Mouse (Mus musculus) lung, embryonic 16.5 days (tissue): ENCODE measurements around the gene Zbtb25. TPM values are rescaled to one million over a fixed set of nuclear protein-coding genes. Genes with fewer than 3 reads are reported as not detected.

Experiments used
- ATAC-seq: fragments of 200-750 bp; cut with Nextera tagmentation; 2 replicates; pipeline ENCODE4 v1.8.0; 2017; ENCODE audit warnings: low read depth, mild to moderate bottlenecking, moderate library complexity
- H3K27ac ChIP-seq: fragments of 300-500 bp; sonication (generic); 2 replicates; pipeline ENCODE4 v1.5.1; 2014; ENCODE audit warnings: mild to moderate bottlenecking, control low read depth, low read length
- H3K27me3 ChIP-seq: fragments of 300-500 bp; sonication (generic); 2 replicates; pipeline ENCODE4 v1.6.1; 2014; ENCODE audit warnings: low read depth, low read length, mixed read lengths; ENCODE audit not compliant: control insufficient read depth, insufficient read depth
- H3K36me3 ChIP-seq: fragments of 300-500 bp; sonication (generic); 2 replicates; pipeline ENCODE4 v1.6.1; 2014; ENCODE audit warnings: low read length; ENCODE audit not compliant: control insufficient read depth, insufficient read depth
- H3K4me1 ChIP-seq: fragments of 300-500 bp; sonication (generic); replicated peaks from 2 replicates; pipeline ENCODE4 v1.6.1; 2014; ENCODE audit warnings: low read length, mixed read lengths; ENCODE audit not compliant: control insufficient read depth, insufficient read depth
- H3K4me2 ChIP-seq: fragments of 300-500 bp; sonication (generic); 2 replicates; pipeline ENCODE4 v1.6.1; 2014; ENCODE audit warnings: low read depth, low read length, control low read depth
- H3K4me3 ChIP-seq: fragments of 300-500 bp; sonication (generic); 2 replicates; pipeline ENCODE4 v1.5.1; 2014; ENCODE audit warnings: mild to moderate bottlenecking, low read length, control low read depth
- H3K9ac ChIP-seq: fragments of 300-500 bp; sonication (generic); 2 replicates; pipeline ENCODE4 v1.6.1; 2014; ENCODE audit warnings: low read length, control low read depth
- H3K9me3 ChIP-seq: fragments of 300-500 bp; sonication (generic); 2 replicates; pipeline ENCODE4 v1.6.1; 2016; ENCODE audit warnings: low read length; ENCODE audit not compliant: control insufficient read depth
- WGBS: fragments of 180-500 bp; shearing (Covaris S2); extraction: QIAGEN DNeasy Blood & Tissue Kit; methylation state at CpG from one replicate; pipeline ENCODE4 v1.1.7; 2014; 5-methylcytosine and 5-hydroxymethylcytosine counted together
- polyA plus RNA-seq: library from polyadenylated mRNA; unstranded; fragments of >200 nt; fragmentation: Nextera tagmentation; extraction: Ambion mirVana; gene quantifications from 2 replicates; pipeline ENCODE4 v1.2.1, GENCODE M21; 2015

Zbtb25 gene
- polyA plus RNA-seq, 1 experiment from 2014 or later: 16.9 TPM

DNA sequence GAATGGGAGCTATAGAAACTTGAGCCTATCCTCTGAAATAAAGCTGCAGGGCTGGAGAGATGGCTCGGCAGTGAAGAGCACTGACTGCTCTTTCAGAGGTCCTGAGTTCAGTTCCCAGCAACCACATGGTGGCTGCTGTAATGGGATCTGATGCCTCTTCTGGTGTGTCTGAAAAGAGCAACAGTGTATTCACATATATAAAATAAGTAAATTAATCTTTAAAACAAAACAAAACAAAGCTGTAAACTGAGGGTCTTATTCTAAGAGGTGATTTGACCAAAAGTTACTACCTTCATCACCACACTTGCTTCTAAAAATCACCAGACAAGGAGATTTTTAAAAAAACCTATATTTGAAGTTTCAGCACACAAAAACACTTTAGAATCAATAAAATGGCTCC lies 8.5 kb downstream of the Zbtb25 start:
- ATAC-seq: no peak
- Histone ChIP-seq H3K27ac (no peak overlapping the region), H3K27me3 (no peaks in the 10 kb centered on the region), H3K4me2 (no peak overlapping the region), H3K4me3 (no peak overlapping the region), H3K9ac (no peak overlapping the region), H3K9me3 (no peaks in the 10 kb centered on the region), H3K4me1 (peaks cover 5% of the 10 kb centered on the region; the same call in 1 of the 2 replicates), H3K36me3 (no peaks in the 10 kb centered on the region)
- 70% methylated on average over 1 of the region's 1 CpGs for WGBS

DNA sequence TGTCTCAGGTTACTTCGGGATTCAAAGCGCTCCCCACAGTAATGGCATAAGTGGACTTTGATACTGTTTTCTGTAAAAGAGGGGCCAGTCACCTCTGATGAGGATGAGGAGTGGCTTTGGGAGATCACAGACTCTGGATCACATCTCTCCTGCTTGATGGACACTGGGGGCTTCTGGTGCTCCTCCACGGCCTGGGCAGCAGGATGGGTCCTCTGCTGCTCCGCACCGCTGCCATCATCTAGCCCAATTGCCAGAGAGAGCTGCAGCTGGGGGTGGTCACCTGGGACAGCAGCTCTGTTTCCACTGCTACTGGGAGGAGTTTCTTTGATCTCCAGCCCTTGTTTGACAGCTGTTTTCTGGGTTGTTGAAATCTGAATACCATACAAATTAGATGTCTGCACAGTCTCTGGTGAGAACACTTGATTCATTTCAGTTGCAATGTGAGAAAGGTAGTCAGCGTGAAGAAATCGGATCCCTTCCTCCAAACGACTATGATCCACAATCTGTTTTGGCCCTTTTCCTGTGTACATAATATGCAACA lies 19.7 kb downstream of the Zbtb25 start:
- ATAC-seq: no peak
- H3K36me3 ChIP-seq: peaks cover 12% of the 10 kb centered on the region; the same call in 1 of the 2 replicates

DNA sequence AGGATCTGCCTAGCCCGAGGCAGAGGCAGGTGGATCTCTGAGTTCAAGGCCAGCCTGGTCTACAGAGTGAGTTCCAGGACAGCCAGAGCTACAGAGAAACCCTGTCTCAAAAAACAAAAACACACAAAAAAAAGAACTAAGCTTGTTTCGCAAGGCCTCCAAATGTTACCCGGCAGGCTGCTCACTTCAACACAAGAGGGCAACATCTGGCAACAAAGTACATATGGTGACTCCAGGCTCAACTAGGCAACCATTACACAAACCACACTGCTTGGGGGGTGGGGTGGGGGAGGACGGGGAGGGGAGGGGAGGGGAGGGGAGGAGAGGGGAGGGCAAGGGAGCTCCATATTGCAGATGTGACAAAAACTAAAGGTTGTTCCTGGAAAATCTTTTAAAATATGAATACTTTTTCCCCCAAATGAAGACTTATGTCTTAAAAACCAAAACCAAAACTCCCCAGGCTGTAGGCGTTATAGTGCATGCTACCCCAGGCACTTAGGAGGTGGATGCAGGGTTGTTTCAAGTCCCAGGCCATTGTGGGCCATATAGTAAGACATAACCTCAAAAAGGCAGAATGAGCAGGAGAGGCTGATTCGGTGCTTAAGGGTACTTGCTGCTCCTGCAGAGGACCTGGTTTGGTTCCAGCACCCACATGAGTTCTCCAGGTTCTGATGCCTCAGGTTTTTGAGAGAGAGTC lies 23.5 kb downstream of the Zbtb25 start:
- WGBS: 67% methylated on average over 5 of the region's 6 CpGs
- H3K4me3 ChIP-seq: no peak overlapping the region
- H3K27me3 ChIP-seq: no peaks in the 10 kb centered on the region
- no peaks in the 10 kb centered on the region for H3K9me3 ChIP-seq
- no peaks in the 10 kb centered on the region for H3K4me1 ChIP-seq
- peak; percentile 65; the same call in 1 of the 2 replicates for ATAC-seq
- H3K4me2 ChIP-seq: no peak overlapping the region
- H3K9ac ChIP-seq: no peak overlapping the region
- peaks cover 12% of the 10 kb centered on the region; the same call in 1 of the 2 replicates for H3K36me3 ChIP-seq
- no peak overlapping the region for H3K27ac ChIP-seq

More for the DNA sequence above, 19.7 kb downstream of the Zbtb25 start:
- Histone ChIP-seq H3K27me3 (no peaks in the 10 kb centered on the region), H3K27ac (no peak overlapping the region), H3K4me3 (no peak overlapping the region), H3K4me2 (no peak overlapping the region), H3K4me1 (no peaks in the 10 kb centered on the region), H3K9me3 (no peaks in the 10 kb centered on the region), H3K9ac (no peak overlapping the region)
- 81% methylated on average over 8 of the region's 8 CpGs for WGBS

DNA sequence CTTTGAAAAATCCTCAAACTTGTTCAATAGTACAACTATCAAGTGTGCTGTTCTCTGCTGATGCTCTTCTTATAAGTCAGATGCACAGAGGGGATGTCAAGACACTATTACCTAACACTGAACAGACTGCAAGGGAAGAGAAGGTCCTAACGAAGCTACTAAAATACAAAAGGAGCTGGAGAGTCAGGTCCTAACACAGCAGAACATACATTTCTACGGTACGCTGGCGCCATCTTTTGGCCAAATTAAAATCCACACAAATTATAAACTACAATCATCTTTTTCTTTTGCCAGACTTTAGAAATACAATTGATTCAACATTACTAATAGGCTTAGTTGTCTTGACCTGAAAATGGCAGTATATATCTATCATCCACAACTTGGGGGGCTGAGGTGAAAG lies 28.3 kb downstream of the Zbtb25 start:
- H3K9ac ChIP-seq: no peak overlapping the region
- H3K4me3 ChIP-seq: no peak overlapping the region
- no peaks in the 10 kb centered on the region for H3K4me1 ChIP-seq
- no peaks in the 10 kb centered on the region for H3K36me3 ChIP-seq
- no peak overlapping the region for H3K4me2 ChIP-seq
- peak; percentile 43; the same call in 1 of the 2 replicates for ATAC-seq
- H3K9me3 ChIP-seq: no peaks in the 10 kb centered on the region
- no peaks in the 10 kb centered on the region for H3K27me3 ChIP-seq
- WGBS: under 1% methylated on average over 4 of the region's 4 CpGs
- H3K27ac ChIP-seq: no peak overlapping the region

DNA sequence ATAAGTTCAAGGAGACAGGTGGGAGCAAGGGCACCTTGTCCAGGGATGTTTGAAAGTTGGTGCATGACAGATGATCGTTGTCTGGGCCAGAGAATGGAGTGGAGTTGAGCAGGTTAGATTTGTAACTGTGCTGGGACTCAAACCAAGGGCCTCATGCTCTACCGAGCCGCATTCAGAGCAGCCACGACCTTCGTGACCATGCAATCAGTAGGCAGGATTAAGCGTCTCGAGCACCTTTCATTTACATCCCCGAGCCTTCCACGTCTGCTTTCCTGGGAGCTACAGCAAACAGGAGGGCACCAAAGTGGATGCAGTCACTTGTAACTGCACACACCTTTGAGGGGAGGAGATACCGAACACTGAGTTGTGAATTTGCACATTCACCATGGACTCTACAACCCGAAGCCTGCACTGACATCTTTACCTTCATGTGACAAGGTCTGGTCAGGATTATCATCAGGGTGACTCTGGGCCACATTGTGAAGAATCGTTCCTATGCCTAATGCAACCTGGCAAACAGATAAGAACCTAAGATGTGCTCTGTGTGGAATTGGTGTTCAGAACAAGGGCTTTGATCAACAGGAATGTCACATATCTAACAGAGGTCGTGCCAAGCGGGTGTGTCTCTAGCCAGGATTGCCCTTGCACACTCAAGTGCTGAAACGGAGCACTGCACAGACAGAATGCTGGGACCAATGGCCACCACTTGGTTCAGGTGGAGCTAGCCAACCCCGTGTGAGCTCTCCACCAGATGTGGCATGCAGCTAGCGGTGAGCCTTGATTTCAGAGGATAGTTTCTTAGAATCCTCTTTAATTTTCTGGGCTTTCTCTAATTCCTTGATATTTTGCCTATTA lies 33.1 kb downstream of the Zbtb25 start:
- Histone ChIP-seq H3K36me3 (no peaks in the 10 kb centered on the region), H3K9me3 (no peaks in the 10 kb centered on the region), H3K9ac (no peak overlapping the region), H3K4me2 (no peak overlapping the region), H3K4me3 (no peak overlapping the region), H3K4me1 (no peaks in the 10 kb centered on the region), H3K27me3 (no peaks in the 10 kb centered on the region), H3K27ac (no peak overlapping the region)
- ATAC-seq: peak; percentile 56
- 59% methylated on average over 17 of the region's 17 CpGs for WGBS

DNA sequence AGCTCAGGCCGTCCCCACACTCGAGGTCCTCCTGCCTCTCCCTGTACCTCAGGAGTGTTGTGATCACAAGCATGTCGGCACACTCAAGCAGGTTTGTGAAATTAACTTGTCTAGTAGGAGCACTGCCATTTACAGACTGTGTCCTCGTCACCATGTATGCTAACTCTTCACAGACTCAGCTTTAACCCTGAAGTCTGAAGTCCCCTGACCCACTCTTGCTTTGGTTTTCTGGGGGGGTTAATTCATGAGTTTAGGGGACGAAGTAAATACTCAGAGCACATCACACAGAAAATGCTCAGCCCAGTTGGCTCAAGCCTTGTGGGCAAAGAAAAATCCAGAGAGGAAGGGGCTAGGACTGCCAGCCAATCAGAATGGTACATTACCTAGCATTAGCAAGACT lies 33.8 kb downstream of the Zbtb25 start:
- Histone ChIP-seq H3K27me3 (no peaks in the 10 kb centered on the region), H3K27ac (peak overlapping the region; percentile 17; the same call in 1 of the 2 replicates)
- ATAC-seq: no peak

DNA sequence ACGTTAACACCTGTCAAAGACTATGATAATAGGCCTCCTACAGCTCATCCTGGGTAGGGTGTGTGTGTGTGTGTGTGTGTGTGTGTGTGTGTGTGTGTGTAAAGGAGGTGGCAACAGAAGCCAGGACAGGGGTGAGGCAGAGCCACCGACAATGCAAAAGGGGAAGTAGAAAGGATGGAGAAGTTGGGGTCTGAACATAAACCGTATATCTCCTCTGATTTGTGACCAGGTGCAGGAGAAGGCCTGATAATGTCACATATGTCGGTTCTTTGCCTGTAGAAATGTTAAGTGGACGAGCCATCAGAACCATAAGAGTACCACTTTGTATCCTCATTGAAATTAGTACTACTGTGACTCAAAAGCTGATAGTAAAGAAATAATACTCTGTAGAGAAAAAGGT lies 35.7 kb downstream of the Zbtb25 start:
- Histone ChIP-seq H3K27me3 (no peaks in the 10 kb centered on the region), H3K4me2 (no peak overlapping the region), H3K27ac (no peak overlapping the region), H3K9ac (no peak overlapping the region), H3K4me1 (no peaks in the 10 kb centered on the region), H3K4me3 (no peak overlapping the region), H3K9me3 (no peaks in the 10 kb centered on the region), H3K36me3 (no peaks in the 10 kb centered on the region)
- no peak for ATAC-seq
- WGBS: 91% methylated on average over 5 of the region's 5 CpGs

More for the DNA sequence above, 33.8 kb downstream of the Zbtb25 start:
- no peak overlapping the region for H3K4me3 ChIP-seq
- H3K9ac ChIP-seq: no peak overlapping the region
- H3K4me1 ChIP-seq: no peaks in the 10 kb centered on the region
- no peaks in the 10 kb centered on the region for H3K9me3 ChIP-seq
- WGBS: 58% methylated on average over 5 of the region's 5 CpGs
- no peak overlapping the region for H3K4me2 ChIP-seq
- H3K36me3 ChIP-seq: no peaks in the 10 kb centered on the region

DNA sequence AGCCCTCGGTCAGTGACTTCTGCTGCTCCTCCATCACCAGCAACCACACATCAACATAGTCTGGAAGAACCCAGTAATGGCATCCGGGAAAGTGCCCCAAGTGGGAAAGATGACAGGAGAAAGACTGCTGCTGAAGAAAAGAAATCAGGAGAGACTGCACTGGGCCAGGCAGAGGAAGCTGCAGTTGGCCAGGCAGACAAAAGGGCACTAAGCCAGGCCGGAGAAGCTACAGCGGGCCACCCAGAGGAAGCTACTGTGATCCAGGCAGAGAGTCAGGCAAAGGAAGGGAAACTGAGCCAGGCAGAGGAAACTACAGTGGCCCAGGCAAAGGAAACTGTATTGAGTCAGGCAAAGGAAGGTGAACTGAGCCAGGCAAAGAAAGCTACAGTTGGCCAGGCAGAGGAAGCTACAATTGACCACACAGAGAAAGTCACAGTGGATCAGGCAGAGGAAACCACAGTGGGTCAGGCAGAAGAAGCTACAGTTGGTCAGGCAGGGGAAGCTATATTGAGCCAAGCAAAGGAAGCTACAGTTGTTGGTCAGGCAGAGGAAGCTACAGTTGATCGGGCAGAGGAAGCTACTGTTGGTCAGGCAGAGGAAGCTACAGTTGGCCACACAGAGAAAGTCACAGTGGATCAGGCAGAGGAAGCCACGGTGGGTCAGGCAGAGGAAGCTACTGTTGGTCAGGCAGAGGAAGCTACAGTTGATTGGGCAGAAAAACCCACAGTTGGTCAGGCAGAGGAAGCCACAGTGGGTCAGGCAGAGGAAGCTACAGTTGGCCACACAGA lies 40.6 kb downstream of the Zbtb25 start:
- no peaks in the 10 kb centered on the region for H3K27me3 ChIP-seq
- WGBS: 87% methylated on average over 6 of the region's 6 CpGs

More for the DNA sequence above, 40.6 kb downstream of the Zbtb25 start:
- no peaks in the 10 kb centered on the region; the same call in 1 of the 2 replicates for H3K4me1 ChIP-seq
- H3K9me3 ChIP-seq: no peaks in the 10 kb centered on the region
- no peak overlapping the region for H3K4me3 ChIP-seq
- H3K9ac ChIP-seq: no peak overlapping the region
- no peak for ATAC-seq
- no peak overlapping the region for H3K27ac ChIP-seq
- no peak overlapping the region for H3K4me2 ChIP-seq
- no peaks in the 10 kb centered on the region for H3K36me3 ChIP-seq
